Mouse (Mus musculus) fibroblast of lung, adult 2 months (primary cell): ENCODE results near the gene Mymk.

Experiments used
- DNase-seq: peaks from one replicate; pipeline ENCODE4 v3.0.0-alpha.2; 2011; ENCODE audit warnings: low read depth

Gene Mymk

GRCm38 (mm10) chr2:27078312-27078711, 6.3 kb upstream of the Mymk start:
- no peak for DNase-seq

- DNase-seq: no peak
These were observed 5.8 kb upstream of the Mymk start for GRCm38 (mm10) chr2:27077655-27078244.

- no peak for DNase-seq
These were observed 3.5 kb upstream of the Mymk start for GRCm38 (mm10) chr2:27075485-27075884.

- no peak for DNase-seq
These were observed 2.8 kb upstream of the Mymk start for GRCm38 (mm10) chr2:27074804-27075203.

DNA sequence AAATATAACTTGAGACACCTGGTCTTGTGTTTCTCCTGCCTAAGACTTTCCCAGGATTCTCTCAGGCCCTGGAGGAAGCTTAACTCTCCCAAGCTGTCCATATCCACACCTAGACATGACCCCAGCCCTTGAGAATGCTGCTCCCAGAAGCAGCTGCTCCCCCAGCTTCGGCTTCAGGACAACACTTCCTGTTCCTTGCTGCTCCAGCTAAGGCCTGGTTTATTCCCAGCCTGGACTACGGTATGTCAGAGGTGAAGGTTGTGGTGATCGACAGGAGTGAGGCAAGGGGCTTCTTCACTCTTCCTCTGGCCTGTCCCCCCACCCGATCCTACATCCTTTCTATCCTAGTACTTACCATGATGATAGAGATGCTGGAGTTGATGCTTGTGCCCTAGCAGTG, 1.4 kb upstream of the Mymk start:
- no peak for DNase-seq

DNA sequence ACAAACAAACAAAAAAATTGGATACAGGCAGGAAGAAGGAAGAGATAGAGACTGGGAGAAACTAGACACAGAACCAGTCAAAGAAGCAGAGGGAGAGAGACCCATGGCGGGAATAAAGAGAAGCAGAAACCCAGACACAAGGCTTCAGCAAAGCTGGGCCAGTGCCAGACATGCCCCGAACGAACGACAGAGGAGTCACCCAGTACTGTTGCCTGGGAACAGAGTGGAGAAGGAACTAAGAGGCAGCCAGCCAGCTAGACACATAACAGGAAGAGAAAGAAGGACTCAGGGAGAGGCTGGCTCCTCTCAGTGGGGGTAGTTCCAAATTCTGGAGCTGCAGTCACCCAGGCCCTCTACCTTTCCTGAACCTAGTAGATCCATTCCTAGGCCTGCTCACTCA, 842 bp downstream of the Mymk start:
- DNase-seq: no peak

GRCm38 (mm10) chr2:27070247-27070813, 1.6 kb downstream of the Mymk start:
- no peak for DNase-seq

- no peak for DNase-seq
These were observed 2.3 kb downstream of the Mymk start for GRCm38 (mm10) chr2:27069646-27070045.

GRCm38 (mm10) chr2:27067996-27068395, 4.0 kb downstream of the Mymk start:
- DNase-seq: no peak

DNA sequence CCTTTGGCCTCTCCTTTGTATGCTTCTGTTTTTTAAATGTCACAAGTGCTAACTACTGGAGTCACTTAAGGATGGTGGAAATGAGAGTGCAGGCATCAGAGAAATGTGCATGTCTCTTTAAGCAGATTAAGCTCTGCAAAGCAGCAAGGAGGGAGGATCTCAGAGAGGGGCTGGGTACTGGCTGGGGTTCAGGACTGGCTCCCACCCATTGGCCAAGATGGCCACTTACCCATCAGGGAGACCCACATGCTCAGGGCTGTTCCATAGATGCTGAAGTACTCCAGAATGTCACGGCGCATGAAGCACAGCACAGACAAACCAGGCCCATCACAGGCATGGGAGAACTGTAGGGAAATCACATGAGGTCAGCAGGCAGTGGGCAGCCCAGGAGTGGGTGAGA, 4.9 kb downstream of the Mymk start:
- no peak for DNase-seq

- DNase-seq: no peak
These were observed 12.8 kb downstream of the Mymk start for GRCm38 (mm10) chr2:27059187-27059586.

DNA sequence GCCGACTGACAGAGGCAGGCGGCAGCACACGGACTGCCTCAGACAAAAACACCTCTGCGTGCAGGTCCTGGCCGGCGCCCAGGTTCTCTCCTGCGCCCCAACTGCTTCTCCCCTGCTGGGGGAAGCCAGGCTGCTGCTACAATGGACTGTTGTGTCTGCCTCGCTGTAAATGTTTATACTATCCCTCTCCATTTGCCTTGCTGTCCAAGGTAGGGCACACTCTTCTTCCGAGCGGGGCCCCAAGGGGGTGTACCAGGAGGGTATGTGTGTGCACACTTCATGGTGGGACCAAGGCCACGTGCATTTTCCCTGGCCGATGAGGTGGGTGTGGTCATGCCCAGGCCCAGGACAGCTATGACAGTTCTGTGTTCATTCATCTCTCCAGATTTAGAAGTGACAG, 13.2 kb downstream of the Mymk start:
- DNase-seq: no peak

- no peak for DNase-seq
These were observed 13.7 kb downstream of the Mymk start for GRCm38 (mm10) chr2:27058251-27058650.

- no peak for DNase-seq
These were observed 22.6 kb downstream of the Mymk start for GRCm38 (mm10) chr2:27049408-27049807.

DNA sequence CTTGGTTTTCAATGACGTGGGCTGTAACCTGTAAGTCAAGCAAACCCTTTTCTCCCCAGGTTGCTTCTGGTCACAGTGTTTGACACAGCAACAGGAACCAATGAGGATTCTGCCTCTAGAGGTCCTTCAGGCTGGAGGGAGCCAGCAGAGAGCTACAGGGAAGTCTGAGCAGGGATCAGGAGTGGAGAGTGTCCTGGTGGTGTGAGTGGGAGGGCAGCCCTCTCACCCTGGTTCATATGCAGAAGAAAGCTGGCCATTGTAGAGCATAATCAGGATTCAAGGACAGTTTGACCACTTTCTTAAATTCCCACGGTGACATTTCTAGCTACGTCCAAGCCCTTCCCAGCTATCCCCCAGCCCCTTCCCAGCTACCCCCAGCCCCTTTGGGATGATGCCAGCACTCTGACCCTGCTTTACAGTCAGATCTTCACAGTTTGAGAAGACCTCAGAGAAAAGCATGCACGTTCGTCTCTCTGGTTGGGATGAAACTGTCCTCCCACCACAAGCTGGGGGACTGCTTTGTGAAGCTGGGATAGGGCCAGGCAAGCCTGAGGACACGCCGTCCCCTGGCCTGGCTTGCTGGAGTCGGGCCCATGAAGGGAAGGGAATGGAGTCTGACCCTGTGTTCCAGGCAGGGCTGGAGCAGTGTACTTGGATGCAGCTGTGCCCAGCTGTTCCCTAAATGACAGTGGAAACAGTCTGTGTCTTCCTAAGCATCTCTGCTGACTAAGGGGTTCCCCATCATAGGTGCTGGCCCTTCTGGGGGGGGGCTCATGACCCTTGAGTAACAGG, 25.8 kb downstream of the Mymk start:
- no peak for DNase-seq

DNA sequence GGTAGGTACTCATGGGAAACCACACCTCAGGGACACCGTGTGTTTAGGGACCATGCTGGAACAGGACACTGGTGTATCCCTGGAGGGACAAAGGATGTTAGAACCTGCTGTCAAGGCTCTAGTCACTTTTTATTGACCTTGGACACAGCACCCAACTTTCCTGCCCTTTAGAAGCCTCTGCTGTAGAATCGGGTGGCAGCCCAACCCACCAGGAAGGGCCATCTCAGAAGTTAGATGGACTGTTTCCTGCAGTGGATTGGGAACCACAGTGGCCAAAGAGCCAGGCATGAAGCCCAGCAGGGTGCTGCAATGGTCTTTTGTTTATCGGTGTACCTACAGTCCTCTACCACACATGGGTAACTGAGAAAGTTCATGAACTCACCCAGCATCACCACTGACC, 27.3 kb downstream of the Mymk start:
- DNase-seq: no peak

DNA sequence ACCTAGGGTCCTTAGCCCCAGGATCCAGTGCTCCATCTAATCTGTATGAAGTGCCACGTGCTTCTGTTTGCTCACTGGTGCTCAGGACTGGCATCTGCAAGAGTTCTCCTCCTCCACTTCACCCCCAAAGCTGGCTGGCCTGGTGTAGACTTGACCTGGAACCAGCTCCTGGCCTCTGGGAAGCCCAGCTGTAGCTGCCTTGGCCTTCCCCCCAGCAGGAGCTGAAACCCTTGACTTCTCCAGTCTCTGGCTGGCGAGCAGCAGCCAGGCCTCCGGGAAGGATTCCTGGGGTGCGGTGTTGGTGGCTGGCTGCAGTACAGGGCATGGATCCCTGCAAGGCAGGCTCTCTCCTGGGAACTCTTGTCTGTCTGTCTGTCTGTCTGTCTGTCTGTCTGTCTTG, 27.8 kb downstream of the Mymk start:
- no peak for DNase-seq

DNA sequence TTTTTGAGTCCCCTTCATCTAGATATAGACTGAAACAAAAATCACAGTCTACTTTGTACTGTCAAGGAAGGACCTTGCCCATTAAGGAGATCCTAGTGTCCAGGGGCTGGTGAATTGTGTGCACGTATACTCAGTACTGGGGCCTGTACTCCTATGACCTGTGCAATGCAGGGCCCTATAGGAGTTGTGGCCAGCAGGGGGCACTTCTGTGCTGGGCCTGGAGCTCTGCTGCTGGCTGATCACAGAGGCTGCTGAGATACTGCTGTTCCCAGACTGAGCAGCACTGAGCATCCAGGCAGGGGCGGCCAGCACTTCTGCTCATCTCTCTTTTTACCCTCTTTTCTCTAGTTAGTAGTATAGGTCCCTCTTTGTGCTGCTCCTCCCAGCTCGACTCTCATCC, 28.5 kb downstream of the Mymk start:
- no peak for DNase-seq

GRCm38 (mm10) chr2:27042131-27042844, 29.7 kb downstream of the Mymk start:
- no peak for DNase-seq

- DNase-seq: no peak
These were observed 32.7 kb downstream of the Mymk start for GRCm38 (mm10) chr2:27039286-27039685.

DNA sequence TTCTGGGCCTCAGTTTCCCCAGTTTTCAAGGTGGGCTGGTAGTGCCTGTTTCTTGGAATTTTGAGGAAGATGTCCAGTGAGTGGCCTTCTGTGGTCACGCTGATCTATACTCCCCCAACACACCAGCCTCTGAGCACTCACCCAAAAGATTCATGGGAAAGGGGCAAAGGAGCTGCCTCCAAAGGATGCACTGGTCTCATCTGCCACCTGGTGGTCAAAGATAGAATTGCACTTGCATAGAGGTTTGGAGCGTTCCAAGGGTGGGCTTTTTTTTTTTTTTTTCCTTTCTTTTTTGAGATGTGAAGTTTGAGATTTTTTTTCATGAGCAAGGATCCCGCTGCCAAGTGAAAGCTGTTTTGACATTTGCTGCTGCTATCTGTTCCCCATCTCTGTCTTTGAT, 33.4 kb downstream of the Mymk start:
- DNase-seq: no peak

DNA sequence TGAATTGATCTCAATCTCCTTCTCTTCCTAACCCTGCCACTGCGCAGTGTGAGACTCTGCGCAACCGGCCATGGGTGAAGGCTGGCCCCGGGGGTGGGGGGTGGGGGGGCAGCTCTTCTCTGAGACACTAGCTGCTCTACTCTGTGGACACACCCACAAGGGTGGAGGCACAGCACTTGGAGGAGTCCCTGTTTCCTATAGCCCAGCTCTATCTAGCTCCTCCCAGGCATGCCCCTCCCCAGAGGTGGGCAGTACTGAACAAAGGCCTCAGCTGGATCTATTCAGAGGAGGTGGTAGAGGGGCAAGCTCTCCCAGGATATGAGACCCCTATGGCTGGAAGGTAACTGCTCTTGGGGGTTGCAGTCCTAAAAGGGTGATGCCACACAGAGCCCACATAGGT, 35.0 kb downstream of the Mymk start:
- no peak for DNase-seq

- DNase-seq: no peak
These were observed 36.0 kb downstream of the Mymk start for GRCm38 (mm10) chr2:27036003-27036402.
